Mouse (Mus musculus) stomach, postnatal 0 days (tissue): ENCODE measurements at regions not wholly inside any gene's neighbourhood (a gene's known extent, or its start where the extent isn't known, plus 50 kb on each side); places are given as distances from the start of the nearest gene placed in this dataset.

Experiments used
- ATAC-seq: fragments of 200-750 bp; cut with Nextera tagmentation; 2 replicates; pipeline ENCODE4 v1.8.0; 2017; ENCODE audit not compliant: low FRiP score, low TSS enrichment
- DNase-seq: peaks from one replicate; pipeline ENCODE4 v3.0.0-alpha.2; 2016; ENCODE audit warnings: low spot score
- H3K27ac ChIP-seq: fragments of 300-500 bp; sonication (generic); replicated peaks from 2 replicates; pipeline ENCODE4 v1.5.1; 2014; ENCODE audit warnings: mild to moderate bottlenecking, control low read depth
- H3K27me3 ChIP-seq: fragments of 300-500 bp; sonication (generic); 2 replicates; pipeline ENCODE4 v1.6.1; 2014; ENCODE audit warnings: low read length; ENCODE audit not compliant: control insufficient read depth, insufficient read depth
- H3K36me3 ChIP-seq: fragments of 300-500 bp; sonication (generic); 2 replicates; pipeline ENCODE4 v1.6.1; 2014; ENCODE audit warnings: low read length, mixed read lengths; ENCODE audit not compliant: control insufficient read depth, insufficient read depth
- H3K4me1 ChIP-seq: fragments of 300-500 bp; sonication (generic); replicated peaks from 2 replicates; pipeline ENCODE4 v1.6.1; 2014; ENCODE audit warnings: antibody characterized with exemption; ENCODE audit not compliant: control insufficient read depth, insufficient read depth
- H3K4me2 ChIP-seq: fragments of 300-500 bp; sonication (generic); replicated peaks from 2 replicates; pipeline ENCODE4 v1.6.1; 2014; ENCODE audit warnings: low read depth, mild to moderate bottlenecking, control low read depth, moderate library complexity
- H3K4me3 ChIP-seq: fragments of 300-500 bp; sonication (generic); 2 replicates; pipeline ENCODE4 v1.5.1; 2014; ENCODE audit warnings: low read depth, low read length, control low read depth
- H3K9ac ChIP-seq: fragments of 300-500 bp; sonication (generic); 2 replicates; pipeline ENCODE4 v1.6.1; 2014; ENCODE audit warnings: mild to moderate bottlenecking, low read length, control low read depth, mixed read lengths
- H3K9me3 ChIP-seq: fragments of 300-500 bp; sonication (generic); 2 replicates; pipeline ENCODE4 v1.6.1; 2016; ENCODE audit warnings: low read length; ENCODE audit not compliant: control insufficient read depth
- CTCF ChIP-seq: IDR thresholded peaks from 2 replicates; pipeline ENCODE4 v1.5.1; 2016; ENCODE audit warnings: antibody characterized with exemption, low read depth, mild to moderate bottlenecking, moderate library complexity
- EP300 ChIP-seq: optimal IDR thresholded peaks from 2 replicates; pipeline ENCODE3; 2016; ENCODE audit warnings: antibody characterized with exemption
- WGBS: fragments of 180-500 bp; shearing (Covaris S2); extraction: QIAGEN DNeasy Blood & Tissue Kit; methylation state at CpG from one replicate; pipeline ENCODE4 v1.1.7; 2014; 5-methylcytosine and 5-hydroxymethylcytosine counted together

GRCm38 (mm10) chr7:62269156-62269855, 77.1 kb upstream of the Ndn start:
- H3K27me3 ChIP-seq, result no peaks in the 10 kb centered on the region
- DNase-seq (no peak), ATAC-seq (no peak)
- no peak overlapping the region for H3K4me2 ChIP-seq
- 51% methylated on average over 1 of the region's 1 CpGs for WGBS
- H3K9me3 ChIP-seq, result no peaks in the 10 kb centered on the region
- no peaks in the 10 kb centered on the region for H3K4me1 ChIP-seq
- no peaks in the 10 kb centered on the region for H3K36me3 ChIP-seq
- no peak overlapping the region for H3K9ac ChIP-seq
- no peak overlapping the region for H3K4me3 ChIP-seq
- TF ChIP-seq EP300 (no peak), CTCF (no peak)
- H3K27ac ChIP-seq, result no peak overlapping the region

- Histone ChIP-seq H3K9ac (no peak overlapping the region), H3K27me3 (no peaks in the 10 kb centered on the region), H3K36me3 (no peaks in the 10 kb centered on the region), H3K9me3 (no peaks in the 10 kb centered on the region), H3K4me2 (no peak overlapping the region), H3K4me1 (no peaks in the 10 kb centered on the region), H3K4me3 (no peak overlapping the region), H3K27ac (no peak overlapping the region)
- 45% methylated on average over 2 of the region's 2 CpGs for WGBS
- TF ChIP-seq EP300, result no peak
- no peak for TF ChIP-seq CTCF
- ATAC-seq (no peak), DNase-seq (no peak)
Observed at GRCm38 (mm10) chr7:62276219-62276618, 70.2 kb upstream of the Ndn start.

GRCm38 (mm10) chr7:62278492-62278891, 67.9 kb upstream of the Ndn start:
- Histone ChIP-seq H3K27ac (no peak overlapping the region), H3K9me3 (no peaks in the 10 kb centered on the region), H3K4me2 (no peak overlapping the region), H3K36me3 (no peaks in the 10 kb centered on the region), H3K4me3 (no peak overlapping the region), H3K9ac (no peak overlapping the region), H3K4me1 (no peaks in the 10 kb centered on the region), H3K27me3 (no peaks in the 10 kb centered on the region)
- WGBS, result 53% methylated on average over 2 of the region's 2 CpGs
- TF ChIP-seq CTCF (no peak), EP300 (no peak)
- ATAC-seq (no peak), DNase-seq (no peak)

- WGBS, result 71% methylated on average over 4 of the region's 4 CpGs
- TF ChIP-seq EP300, result no peak
- TF ChIP-seq CTCF, result no peak
- Histone ChIP-seq H3K36me3 (no peaks in the 10 kb centered on the region), H3K27ac (no peak overlapping the region), H3K9ac (no peak overlapping the region), H3K27me3 (no peaks in the 10 kb centered on the region), H3K9me3 (no peaks in the 10 kb centered on the region), H3K4me3 (no peak overlapping the region), H3K4me2 (no peak overlapping the region), H3K4me1 (no peaks in the 10 kb centered on the region)
- DNase-seq (no peak), ATAC-seq (no peak)
Observed at GRCm38 (mm10) chr7:62279022-62279421, 67.3 kb upstream of the Ndn start.
